Mouse (Mus musculus) olfactory bulb, adult 2 months (tissue): ENCODE data around the gene Gm20696. TPM values are rescaled to one million over a fixed set of nuclear protein-coding genes. Genes with fewer than 3 reads are reported as not detected.

Source experiments
- H3K27ac ChIP-seq: fragments of 200-500 bp; 2 replicates; pipeline ENCODE4 v1.5.1; 2012; ENCODE audit warnings: low read depth, low read length; ENCODE audit not compliant: insufficient read depth
- H3K4me1 ChIP-seq: fragments of 200-500 bp; 2 replicates; pipeline ENCODE4 v1.6.1; 2012; ENCODE audit warnings: low read length; ENCODE audit not compliant: control insufficient read depth, insufficient read depth
- H3K4me3 ChIP-seq: fragments of 200-500 bp; 2 replicates; pipeline ENCODE4 v1.5.1; 2012; ENCODE audit warnings: mild to moderate bottlenecking, low read depth, low read length, moderate library complexity; ENCODE audit not compliant: insufficient read depth
- CTCF ChIP-seq: fragments of 200-500 bp; IDR thresholded peaks from 2 replicates; pipeline ENCODE4 v1.5.1; 2012; ENCODE audit warnings: low read depth, mild to moderate bottlenecking, low read length, moderate library complexity; ENCODE audit not compliant: insufficient read depth
- POLR2A ChIP-seq: fragments of 200-500 bp; IDR thresholded peaks from 2 replicates; pipeline ENCODE4 v1.6.1; 2012; ENCODE audit warnings: mild to moderate bottlenecking, low read depth, low read length, moderate library complexity; ENCODE audit not compliant: insufficient read depth
- WGBS: fragments of 180-500 bp; shearing (Covaris S2); methylation state at CpG from one replicate; pipeline ENCODE4 v1.1.7; 2018; 5-methylcytosine and 5-hydroxymethylcytosine counted together
- polyA plus RNA-seq: library from polyadenylated mRNA; stranded (reverse); fragments of >200 nt; gene quantifications from 2 replicates; pipeline ENCODE4 v1.2.4, GENCODE M21; 2012; ENCODE audit warnings: low replicate concordance; ENCODE audit not compliant: missing spikeins, insufficient read depth, insufficient read length

Gene Gm20696
- polyA plus RNA-seq, 1 experiment, result not detected

GRCm38 (mm10) chr6:99268171-99269061 is 398.2 kb downstream of the Gm20696 start:
- Histone ChIP-seq H3K4me1 (peaks cover 9% of the 10 kb centered on the region), H3K4me3 (no peak overlapping the region), H3K27ac (no peak overlapping the region)
- WGBS, result 71% methylated on average over 20 of the region's 20 CpGs
- TF ChIP-seq CTCF (no peak), POLR2A (no peak)

- peaks cover 9% of the 10 kb centered on the region for H3K4me1 ChIP-seq
- 61% methylated on average over 13 of the region's 13 CpGs for WGBS
- no peak overlapping the region for H3K27ac ChIP-seq
Measured at GRCm38 (mm10) chr6:99265945-99266656, 400.5 kb downstream of the Gm20696 start.

GRCm38 (mm10) chr6:99265173-99265572 is 401.4 kb downstream of the Gm20696 start:
- Histone ChIP-seq H3K4me3 (no peak overlapping the region), H3K27ac (no peak overlapping the region), H3K4me1 (peaks cover 12% of the 10 kb centered on the region)
- TF ChIP-seq POLR2A (no peak), CTCF (no peak)
- WGBS, result 81% methylated on average over 4 of the region's 4 CpGs

More at GRCm38 (mm10) chr6:99265945-99266656, 400.5 kb downstream of the Gm20696 start:
- TF ChIP-seq CTCF, result no peak
- TF ChIP-seq POLR2A, result no peak
- H3K4me3 ChIP-seq, result 0 out of 2 replicates have a peak overlapping the region, but pooled peaks have one; percentile 5

GRCm38 (mm10) chr6:99264192-99265093 is 402.2 kb downstream of the Gm20696 start:
- no peak overlapping the region for H3K4me3 ChIP-seq
- no peak overlapping the region for H3K27ac ChIP-seq
- TF ChIP-seq CTCF (no peak), POLR2A (no peak)
- WGBS, result 88% methylated on average over 13 of the region's 13 CpGs
- peaks cover 12% of the 10 kb centered on the region for H3K4me1 ChIP-seq

GRCm38 (mm10) chr6:99263886-99264185 is 402.8 kb downstream of the Gm20696 start:
- 86% methylated on average over 2 of the region's 2 CpGs for WGBS
- Histone ChIP-seq H3K4me1 (peaks cover 12% of the 10 kb centered on the region), H3K27ac (no peak overlapping the region), H3K4me3 (no peak overlapping the region)
- TF ChIP-seq CTCF (no peak), POLR2A (no peak)

- Histone ChIP-seq H3K4me3 (no peak overlapping the region), H3K4me1 (peaks cover 12% of the 10 kb centered on the region), H3K27ac (no peak overlapping the region)
- 78% methylated on average over 12 of the region's 12 CpGs for WGBS
- TF ChIP-seq POLR2A (no peak), CTCF (no peak)
Measured at GRCm38 (mm10) chr6:99263061-99263885, 403.3 kb downstream of the Gm20696 start.

- Histone ChIP-seq H3K27ac (no peak overlapping the region), H3K4me1 (peaks cover 12% of the 10 kb centered on the region), H3K4me3 (no peak overlapping the region)
- WGBS, result 85% methylated on average over 4 of the region's 4 CpGs
- no peak for TF ChIP-seq CTCF
- no peak for TF ChIP-seq POLR2A
Measured at GRCm38 (mm10) chr6:99261737-99262130, 404.9 kb downstream of the Gm20696 start.
